Mouse (Mus musculus) erythroblast, embryonic 14.5 days (primary cell): Measurements from ENCODE around the gene Cldn2. TPM values are rescaled to one million over a fixed set of nuclear protein-coding genes. Genes with fewer than 3 reads are reported as not detected.

Experiments
- H3K27me3 ChIP-seq: 2 replicates; pipeline ENCODE4 v1.6.1; 2012; ENCODE audit warnings: inconsistent platforms; ENCODE audit not compliant: control insufficient read depth
- H3K36me3 ChIP-seq: 2 replicates; pipeline ENCODE4 v1.6.1; 2012; ENCODE audit warnings: mild to moderate bottlenecking, inconsistent platforms; ENCODE audit not compliant: control insufficient read depth
- H3K4me1 ChIP-seq: 2 replicates; pipeline ENCODE4 v1.6.1; 2012; ENCODE audit warnings: inconsistent platforms; ENCODE audit not compliant: control insufficient read depth
- H3K4me3 ChIP-seq: replicated peaks from 2 replicates; pipeline ENCODE3; 2012; ENCODE audit warnings: moderate library complexity, mild to moderate bottlenecking, inconsistent platforms
- H3K9me3 ChIP-seq: 2 replicates; pipeline ENCODE4 v1.6.1; 2012; ENCODE audit warnings: low read length, inconsistent platforms, mixed read lengths; ENCODE audit not compliant: control insufficient read depth
- GATA1 ChIP-seq: IDR thresholded peaks from 2 replicates; pipeline ENCODE4 v1.6.1; 2012; ENCODE audit warnings: low read length, inconsistent platforms, mixed read lengths
- TAL1 ChIP-seq: IDR thresholded peaks from 3 replicates; pipeline ENCODE4 v1.6.1; 2012; ENCODE audit warnings: low read length, inconsistent platforms, mixed read lengths
- polyA plus RNA-seq: library from polyadenylated mRNA; stranded (reverse); fragments of >175 nt; gene quantifications from 2 replicates; pipeline ENCODE4 v1.2.3, GENCODE M21; 2012

Cldn2 gene
- polyA plus RNA-seq, 1 experiment, result not detected

DNA sequence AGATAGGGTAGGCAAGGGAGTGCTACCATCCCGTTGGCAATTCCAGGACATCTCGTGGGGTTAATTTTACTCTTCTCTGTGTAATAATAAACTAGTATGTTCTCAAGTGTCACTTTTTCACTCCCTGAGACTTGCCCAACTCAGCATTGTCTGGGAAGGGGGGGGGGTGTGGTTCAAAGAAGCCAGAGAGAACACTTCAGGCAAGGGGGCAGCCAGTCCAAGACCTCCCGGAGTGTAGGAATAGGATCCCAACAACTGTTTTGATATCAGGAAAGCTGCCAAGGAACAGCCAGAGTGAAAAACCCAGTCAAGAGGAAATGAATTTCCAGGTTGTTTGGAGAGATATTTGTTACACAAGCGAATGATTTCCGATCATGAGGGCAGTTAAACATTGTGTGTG, 14.6 kb downstream of the Cldn2 start:
- Histone ChIP-seq H3K36me3 (no peaks in the 10 kb centered on the region), H3K4me1 (peaks cover 25% of the 10 kb centered on the region), H3K4me3 (no peak overlapping the region), H3K9me3 (no peaks in the 10 kb centered on the region), H3K27me3 (no peaks in the 10 kb centered on the region)
- TF ChIP-seq GATA1, result no peak
- no peak for TF ChIP-seq TAL1

DNA sequence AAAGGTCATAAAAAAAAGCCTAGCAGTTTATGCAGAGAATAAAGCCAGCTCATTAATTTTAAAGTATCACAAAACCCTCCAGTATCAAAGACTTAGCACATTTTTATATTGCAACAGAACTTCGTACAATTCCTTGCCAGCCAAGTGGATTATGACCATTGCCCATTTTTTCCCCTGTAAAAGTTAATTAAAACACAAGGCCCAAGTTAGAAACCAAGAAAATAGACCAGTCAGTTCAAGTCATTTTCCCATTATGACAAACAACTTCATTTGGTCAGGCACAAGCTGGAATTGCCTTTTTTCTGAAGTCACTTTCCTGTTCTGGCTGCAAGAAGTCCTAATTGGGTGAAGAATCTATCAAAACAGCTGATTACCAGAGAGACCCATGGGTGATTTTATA, 24.8 kb downstream of the Cldn2 start:
- Histone ChIP-seq H3K4me3 (no peak overlapping the region), H3K27me3 (no peaks in the 10 kb centered on the region), H3K36me3 (no peaks in the 10 kb centered on the region), H3K9me3 (no peaks in the 10 kb centered on the region), H3K4me1 (no peaks in the 10 kb centered on the region)
- TF ChIP-seq TAL1 (no peak), GATA1 (no peak)

DNA sequence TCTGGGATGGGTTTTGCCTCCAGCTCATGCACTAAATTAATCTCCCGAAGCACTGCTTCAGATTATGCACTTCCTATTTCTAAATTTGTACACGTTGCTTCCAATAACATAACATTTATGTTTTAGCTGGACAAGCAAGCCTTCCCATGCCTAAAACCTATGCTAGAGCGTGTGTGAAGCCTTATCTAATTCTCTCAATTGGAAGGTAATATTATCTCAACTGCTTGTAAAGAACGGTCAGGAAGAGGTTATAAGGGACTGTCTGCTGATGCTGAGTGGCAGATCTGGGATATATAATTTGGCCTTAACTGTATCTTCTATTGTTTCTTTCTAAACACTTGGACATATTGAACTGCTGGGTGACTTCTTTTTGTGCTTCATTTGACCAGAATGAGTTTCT, 26.3 kb downstream of the Cldn2 start:
- no peaks in the 10 kb centered on the region for H3K36me3 ChIP-seq
- H3K4me1 ChIP-seq, result no peaks in the 10 kb centered on the region
- no peaks in the 10 kb centered on the region for H3K9me3 ChIP-seq
- H3K4me3 ChIP-seq, result no peak overlapping the region
- H3K27me3 ChIP-seq, result no peaks in the 10 kb centered on the region
- no peak for TF ChIP-seq GATA1
- TF ChIP-seq TAL1, result no peak

DNA sequence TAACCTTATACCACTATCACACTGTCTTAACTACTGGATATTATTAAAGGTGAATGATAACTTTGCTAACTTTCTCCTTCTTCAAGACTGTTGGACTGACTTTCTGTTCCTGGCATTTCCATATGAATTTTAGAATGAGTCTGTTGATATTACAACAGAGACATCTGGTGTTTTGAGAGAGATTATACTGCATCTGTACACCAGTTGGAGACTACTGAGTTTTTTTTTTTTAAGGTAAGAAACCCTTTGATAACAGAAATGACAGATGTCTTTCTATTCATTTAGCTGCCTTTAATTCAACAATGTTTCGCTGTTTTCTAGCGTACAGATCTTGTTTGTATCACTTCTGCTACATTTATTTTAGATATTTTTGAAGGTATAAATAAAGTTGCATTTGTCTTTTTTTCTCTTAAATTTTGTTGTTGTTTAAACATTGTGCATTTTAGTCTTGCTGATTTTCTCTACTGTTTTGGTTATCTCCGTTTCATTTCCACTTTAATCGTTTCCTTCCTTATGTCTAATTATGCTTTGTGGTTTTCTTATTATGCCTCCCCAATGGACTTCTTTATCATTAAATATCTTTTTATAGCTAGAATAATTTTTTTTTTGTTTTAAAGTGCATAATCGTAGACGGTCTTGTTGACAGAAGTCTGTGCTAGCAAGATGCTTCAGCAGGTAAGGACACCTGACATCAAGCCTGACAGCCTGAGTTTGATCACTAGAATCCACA, 27.9 kb downstream of the Cldn2 start:
- no peaks in the 10 kb centered on the region for H3K4me1 ChIP-seq
- no peaks in the 10 kb centered on the region for H3K9me3 ChIP-seq
- H3K4me3 ChIP-seq, result no peak overlapping the region
- H3K36me3 ChIP-seq, result no peaks in the 10 kb centered on the region
- H3K27me3 ChIP-seq, result no peaks in the 10 kb centered on the region
- TF ChIP-seq TAL1 (no peak), GATA1 (no peak)

DNA sequence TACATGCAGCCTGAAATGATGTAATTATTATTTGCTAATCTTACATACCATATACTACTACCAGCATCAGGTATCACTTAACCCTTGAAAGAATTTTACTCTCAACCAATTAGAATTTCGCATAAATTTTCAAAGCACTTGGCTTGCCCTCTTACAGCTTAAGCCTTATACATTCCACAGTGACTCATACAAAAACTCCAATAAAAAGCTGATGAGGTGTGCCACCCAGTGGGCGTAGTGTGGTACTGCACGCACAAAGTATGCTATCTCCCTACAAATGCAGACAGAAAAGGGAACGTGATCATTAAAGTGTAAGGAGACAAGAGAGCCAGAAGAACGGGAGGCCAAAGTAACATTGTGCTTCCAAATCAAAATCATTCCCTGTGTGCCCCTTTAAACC, 31.8 kb downstream of the Cldn2 start:
- Histone ChIP-seq H3K9me3 (no peaks in the 10 kb centered on the region), H3K27me3 (no peaks in the 10 kb centered on the region), H3K4me3 (no peak overlapping the region), H3K36me3 (no peaks in the 10 kb centered on the region), H3K4me1 (no peaks in the 10 kb centered on the region)
- TF ChIP-seq TAL1 (no peak), GATA1 (no peak)

DNA sequence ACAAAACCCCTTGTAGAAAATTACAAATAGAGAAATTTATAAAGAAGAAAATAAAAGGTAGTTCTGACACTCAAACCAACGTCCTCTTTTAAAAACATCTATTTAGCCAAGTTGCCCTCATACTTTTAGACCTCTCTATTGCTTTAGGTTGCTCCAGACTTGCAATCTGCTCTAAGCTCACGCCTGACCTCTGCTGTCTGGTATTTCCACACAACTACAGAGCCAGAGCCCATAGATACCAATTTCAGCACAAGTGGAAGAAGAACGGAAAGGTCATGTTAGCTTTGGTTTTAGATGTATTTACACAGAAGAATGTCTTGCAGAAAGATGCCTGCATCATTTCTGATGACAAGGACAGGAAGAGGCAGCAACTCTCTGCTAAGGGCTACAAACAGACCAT, 38.4 kb downstream of the Cldn2 start:
- H3K4me3 ChIP-seq, result no peak overlapping the region
- TF ChIP-seq GATA1 (no peak), TAL1 (no peak)
- H3K27me3 ChIP-seq, result no peaks in the 10 kb centered on the region
- H3K4me1 ChIP-seq, result no peaks in the 10 kb centered on the region
- H3K9me3 ChIP-seq, result no peaks in the 10 kb centered on the region
- no peaks in the 10 kb centered on the region for H3K36me3 ChIP-seq

DNA sequence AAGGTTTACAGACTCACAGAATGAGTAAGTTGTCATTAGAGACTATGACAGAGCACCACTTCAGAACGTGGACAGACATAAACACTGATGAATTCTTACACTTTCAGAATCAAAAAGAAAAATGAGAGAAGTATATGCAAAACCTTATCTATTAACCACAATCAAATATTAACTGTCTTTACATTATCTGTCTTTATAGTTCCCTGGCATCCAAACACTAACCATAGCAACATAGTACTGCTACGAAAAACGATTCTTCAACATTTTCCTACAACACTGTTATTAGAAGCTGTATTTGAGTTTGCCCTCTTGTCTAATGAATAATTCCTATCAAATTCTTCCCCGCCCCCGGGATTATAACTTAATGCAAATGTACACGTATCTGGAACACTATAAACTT, 40.5 kb downstream of the Cldn2 start:
- H3K9me3 ChIP-seq, result no peaks in the 10 kb centered on the region
- no peak overlapping the region for H3K4me3 ChIP-seq
- TF ChIP-seq TAL1 (no peak), GATA1 (no peak)
- H3K4me1 ChIP-seq, result no peaks in the 10 kb centered on the region
- H3K36me3 ChIP-seq, result no peaks in the 10 kb centered on the region
- H3K27me3 ChIP-seq, result no peaks in the 10 kb centered on the region

DNA sequence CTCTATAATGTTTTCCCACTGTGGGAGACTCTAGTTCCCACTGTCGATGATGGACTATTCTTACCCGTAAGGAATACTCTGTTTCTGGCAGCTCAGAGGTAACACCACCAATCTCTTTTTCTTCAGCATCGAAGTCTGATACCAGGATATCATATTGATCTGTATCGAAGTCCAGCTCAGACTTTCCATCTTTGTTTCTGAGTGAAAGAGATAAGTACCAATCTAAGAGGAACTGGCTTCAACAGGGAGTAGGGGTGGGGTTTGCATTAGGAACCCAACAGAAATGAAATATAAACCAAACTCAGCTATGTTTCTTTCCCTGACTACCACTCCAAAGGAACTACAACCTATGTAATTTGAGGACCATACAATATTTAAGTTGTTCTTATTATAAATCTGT, 54.2 kb downstream of the Cldn2 start:
- Histone ChIP-seq H3K36me3 (no peaks in the 10 kb centered on the region), H3K4me3 (no peak overlapping the region), H3K4me1 (no peaks in the 10 kb centered on the region), H3K9me3 (no peaks in the 10 kb centered on the region), H3K27me3 (no peaks in the 10 kb centered on the region)
- TF ChIP-seq TAL1 (no peak), GATA1 (no peak)

DNA sequence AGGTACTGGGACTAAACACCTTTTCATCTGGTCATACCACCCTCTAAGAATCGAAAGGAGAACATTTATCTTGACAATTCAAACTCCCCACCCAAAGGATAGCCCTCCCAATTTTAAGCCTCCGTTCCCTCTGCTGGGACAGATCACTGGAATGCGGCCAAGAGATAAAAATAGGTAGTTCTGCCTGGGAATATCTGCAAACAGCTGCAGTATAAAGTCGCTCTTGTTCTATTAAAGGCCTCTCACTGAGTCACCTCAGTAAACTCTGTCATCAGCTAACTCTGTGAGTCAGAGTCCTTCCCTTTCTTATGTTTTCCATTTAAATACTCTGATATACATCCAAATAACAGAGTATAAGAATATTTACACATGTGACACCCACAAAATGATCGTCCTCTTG, 58.8 kb downstream of the Cldn2 start:
- H3K9me3 ChIP-seq, result no peaks in the 10 kb centered on the region
- H3K4me3 ChIP-seq, result no peak overlapping the region
- H3K27me3 ChIP-seq, result no peaks in the 10 kb centered on the region
- no peaks in the 10 kb centered on the region for H3K36me3 ChIP-seq
- no peaks in the 10 kb centered on the region for H3K4me1 ChIP-seq
- TF ChIP-seq GATA1, result no peak
- TF ChIP-seq TAL1, result no peak

Other genes starting within 250 kb of the Cldn2 start
- gene Rnf128, start 237.5 kb upstream of the Cldn2 start, polyA plus RNA-seq, result 0.03 and 0.06 TPM in 2 replicates
- not detected in 2 replicates for gene Tbc1d8b, start 115.8 kb upstream of the Cldn2 start, polyA plus RNA-seq
- gene Gm15013, start 86.3 kb upstream of the Cldn2 start, polyA plus RNA-seq, result not detected in 2 replicates
- gene Ripply1, start 18.5 kb upstream of the Cldn2 start, polyA plus RNA-seq, result not detected in 2 replicates
- gene Morc4, start 70.8 kb downstream of the Cldn2 start, polyA plus RNA-seq, result 0.10 and 0.17 TPM in 2 replicates
- 0.08 TPM in 1 of 2 replicates, not detected in the other for gene Rbm41, start 197.8 kb downstream of the Cldn2 start, polyA plus RNA-seq